Mouse (Mus musculus) gastrocnemius, adult 2 months (tissue): ENCODE measurements at regions not wholly inside any gene's neighbourhood (a gene's known extent, or its start where the extent isn't known, plus 50 kb on each side); places are given as distances from the start of the nearest gene placed in this dataset.

Experiments
- DNase-seq: peaks from one replicate; pipeline ENCODE4 v3.0.0; 2022
- H3K27ac ChIP-seq: fragments of 200-600 bp; 2 replicates; pipeline ENCODE4 v1.8.1; 2022; ENCODE audit warnings: mild to moderate bottlenecking
- H3K4me3 ChIP-seq: fragments of 200-600 bp; 2 replicates; pipeline ENCODE4 v1.8.1; 2022; ENCODE audit warnings: mild to moderate bottlenecking, moderate library complexity
- CTCF ChIP-seq: fragments of 200-600 bp; IDR thresholded peaks from 2 replicates; pipeline ENCODE4 v1.8.1; 2022; ENCODE audit warnings: antibody characterized with exemption, mild to moderate bottlenecking, moderate library complexity
- intact Hi-C: fragments of 180-260 bp; cut with DNase I; formaldehyde crosslinking; loops from one replicate; pipeline ENCODE4 v1.15.1; 2025

- intact Hi-C loops: no loop called here
- no peak for DNase-seq
- TF ChIP-seq CTCF: no peak
- Histone ChIP-seq H3K27ac (no peak overlapping the region), H3K4me3 (no peak overlapping the region)
Observed at GRCm38 (mm10) chr14:47795062-47795461, 146.8 kb downstream of the Ktn1 start.

- Histone ChIP-seq H3K4me3 (no peak overlapping the region), H3K27ac (no peak overlapping the region)
- intact Hi-C loops: no loop called here
- DNase-seq: no peak
- no peak for TF ChIP-seq CTCF
Observed at GRCm38 (mm10) chr14:47798203-47798602, 150.0 kb downstream of the Ktn1 start.

GRCm38 (mm10) chr14:47799564-47799963 lies 151.3 kb downstream of the Ktn1 start:
- no peak overlapping the region for H3K27ac ChIP-seq
- intact Hi-C loops: no loop called here
- DNase-seq: no peak
- no peak overlapping the region for H3K4me3 ChIP-seq
- TF ChIP-seq CTCF: no peak

DNA sequence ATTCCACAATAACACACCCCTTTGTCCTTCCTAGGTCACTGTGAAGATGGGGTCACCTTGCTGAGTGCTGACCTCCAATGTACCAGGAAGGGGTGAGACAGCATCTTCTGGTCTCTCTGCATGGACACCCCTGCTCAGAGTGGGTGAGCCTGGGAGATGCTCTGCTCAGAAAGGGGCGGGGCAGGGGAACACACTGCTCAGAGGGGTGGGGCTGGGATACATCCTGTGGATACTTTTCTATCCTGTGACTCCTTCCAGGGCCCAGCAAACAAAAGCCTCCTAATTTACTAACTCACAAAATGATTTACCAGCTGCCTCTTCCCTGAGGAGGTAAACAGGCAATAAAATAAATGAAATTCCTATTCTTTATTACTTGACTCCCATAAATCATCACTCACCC lies 157.0 kb downstream of the Ktn1 start:
- Histone ChIP-seq H3K27ac (0 out of 2 replicates have a peak overlapping the region, but pooled peaks have one; percentile 20), H3K4me3 (no peak overlapping the region)
- peak; percentile 27 for DNase-seq
- intact Hi-C loops: no loop called here
- no peak for TF ChIP-seq CTCF

DNA sequence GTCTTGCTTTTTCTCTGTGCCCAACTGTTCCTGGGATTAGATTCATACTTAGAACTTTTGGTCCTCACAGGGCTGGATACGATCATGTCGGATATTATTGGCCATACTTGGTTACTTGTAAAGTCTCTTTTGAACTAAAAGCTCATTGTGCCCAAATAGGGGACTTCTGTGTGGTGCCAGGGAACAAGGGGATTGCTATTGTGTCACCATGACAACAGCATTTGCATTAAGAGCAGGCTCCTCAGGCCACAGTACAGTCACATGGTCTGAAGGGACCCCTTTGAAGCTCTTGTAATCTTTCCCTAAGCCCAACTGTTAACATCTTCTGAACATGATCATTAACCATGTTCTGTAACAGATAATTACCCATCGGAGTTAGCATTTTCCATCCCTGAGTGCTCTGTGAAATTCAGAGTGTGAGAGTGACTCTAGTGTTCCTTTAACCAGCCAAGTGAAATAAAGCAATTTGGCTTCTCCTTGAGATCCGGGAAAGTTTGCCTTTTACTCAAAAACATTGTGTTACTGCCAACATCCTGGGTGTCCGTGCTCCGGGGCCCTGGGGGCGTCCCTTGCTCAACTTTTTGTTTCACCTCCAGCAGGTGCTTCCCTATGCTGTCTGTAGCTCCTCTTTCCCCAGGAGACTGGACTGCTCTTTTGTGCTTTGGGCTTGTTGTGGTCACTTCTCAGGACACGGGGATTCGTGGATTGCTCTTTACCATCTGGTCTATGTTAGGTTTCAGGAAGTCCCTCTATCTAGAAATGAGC lies 157.7 kb downstream of the Ktn1 start:
- H3K27ac ChIP-seq: peak overlapping the region; percentile 20; the same call in 1 of the 2 replicates
- H3K4me3 ChIP-seq: no peak overlapping the region
- DNase-seq: no peak
- intact Hi-C loops: no loop called here
- no peak for TF ChIP-seq CTCF

- intact Hi-C loops: no loop called here
Observed at GRCm38 (mm10) chr14:47808097-47808910, 160.1 kb downstream of the Ktn1 start.

GRCm38 (mm10) chr14:47818224-47818623 lies 170.0 kb downstream of the Ktn1 start:
- no peak for TF ChIP-seq CTCF
- intact Hi-C loops: no loop called here
- Histone ChIP-seq H3K27ac (no peak overlapping the region), H3K4me3 (no peak overlapping the region)
- no peak for DNase-seq

More at GRCm38 (mm10) chr14:47808097-47808910, 160.1 kb downstream of the Ktn1 start:
- Histone ChIP-seq H3K27ac (no peak overlapping the region), H3K4me3 (no peak overlapping the region)
- no peak for DNase-seq
- no peak for TF ChIP-seq CTCF

GRCm38 (mm10) chr14:47818641-47819040 lies 170.4 kb downstream of the Ktn1 start:
- no peak overlapping the region for H3K27ac ChIP-seq
- no peak for TF ChIP-seq CTCF
- no peak for DNase-seq
- intact Hi-C loops: no loop called here
- no peak overlapping the region for H3K4me3 ChIP-seq

GRCm38 (mm10) chr14:47820571-47821143 lies 172.4 kb downstream of the Ktn1 start:
- no peak for DNase-seq
- Histone ChIP-seq H3K27ac (no peak overlapping the region), H3K4me3 (no peak overlapping the region)
- TF ChIP-seq CTCF: no peak
- intact Hi-C loops: loop anchor here (10.0 kb wide), 1 partner anchor 124 kb away; no protein-coding TSS in a partner anchor

DNA sequence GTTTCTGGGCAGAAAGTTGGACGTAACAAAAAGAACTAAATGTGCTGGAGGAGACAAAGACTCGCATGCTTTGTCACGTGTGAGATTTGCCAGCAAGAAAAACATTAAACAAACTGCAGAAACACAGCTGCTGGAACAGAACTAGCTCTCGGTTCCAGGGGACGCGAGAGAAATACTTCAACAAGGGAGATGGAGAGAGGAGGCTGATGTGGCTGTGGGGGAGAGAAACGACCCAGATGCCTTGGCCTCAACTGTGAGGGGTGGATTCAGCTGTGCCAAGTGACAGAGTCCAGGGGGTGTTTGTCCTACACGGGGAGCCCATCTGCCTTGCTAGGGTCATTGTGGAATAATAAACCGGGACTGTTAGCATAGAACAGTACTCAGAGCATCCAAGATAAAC lies 174.9 kb downstream of the Ktn1 start:
- intact Hi-C loops: loop anchor here (10.0 kb wide), 1 partner anchor 122 kb away; no protein-coding TSS in a partner anchor
- Histone ChIP-seq H3K4me3 (no peak overlapping the region), H3K27ac (0 out of 2 replicates have a peak overlapping the region, but pooled peaks have one; percentile 20)
- DNase-seq: no peak
- TF ChIP-seq CTCF: no peak

GRCm38 (mm10) chr14:47823696-47824095 lies 175.4 kb downstream of the Ktn1 start:
- TF ChIP-seq CTCF: no peak
- H3K27ac ChIP-seq: 0 out of 2 replicates have a peak overlapping the region, but pooled peaks have one; percentile 20
- no peak for DNase-seq
- intact Hi-C loops: loop anchor here (10.0 kb wide), 1 partner anchor 121 kb away; no protein-coding TSS in a partner anchor
- no peak overlapping the region for H3K4me3 ChIP-seq

- no peak overlapping the region for H3K27ac ChIP-seq
- no peak for TF ChIP-seq CTCF
- DNase-seq: no peak
- no peak overlapping the region for H3K4me3 ChIP-seq
- intact Hi-C loops: loop anchor here (10.0 kb wide), 1 partner anchor 119 kb away; no protein-coding TSS in a partner anchor
Observed at GRCm38 (mm10) chr14:47825446-47825956, 177.3 kb downstream of the Ktn1 start.
